Mouse (Mus musculus): Measurements from ENCODE around the gene Lhfpl3. TPM values are rescaled to one million over a fixed set of nuclear protein-coding genes. Genes with fewer than 3 reads are reported as not detected.
A peak's percentile ranks its signal among the peaks of the same experiment; 100 is the strongest.
"Not testable (repeated sequence)": the region's sequence is repeated elsewhere in the genome, so short reads cannot be mapped to it uniquely, and the experiment has no call there.

The Lhfpl3 gene
- polyA plus RNA-seq (2015; fragmentation: Nextera tagmentation; extraction: Ambion mirVana) = 4.4 and 5.9 TPM in 2 replicates

DNA sequence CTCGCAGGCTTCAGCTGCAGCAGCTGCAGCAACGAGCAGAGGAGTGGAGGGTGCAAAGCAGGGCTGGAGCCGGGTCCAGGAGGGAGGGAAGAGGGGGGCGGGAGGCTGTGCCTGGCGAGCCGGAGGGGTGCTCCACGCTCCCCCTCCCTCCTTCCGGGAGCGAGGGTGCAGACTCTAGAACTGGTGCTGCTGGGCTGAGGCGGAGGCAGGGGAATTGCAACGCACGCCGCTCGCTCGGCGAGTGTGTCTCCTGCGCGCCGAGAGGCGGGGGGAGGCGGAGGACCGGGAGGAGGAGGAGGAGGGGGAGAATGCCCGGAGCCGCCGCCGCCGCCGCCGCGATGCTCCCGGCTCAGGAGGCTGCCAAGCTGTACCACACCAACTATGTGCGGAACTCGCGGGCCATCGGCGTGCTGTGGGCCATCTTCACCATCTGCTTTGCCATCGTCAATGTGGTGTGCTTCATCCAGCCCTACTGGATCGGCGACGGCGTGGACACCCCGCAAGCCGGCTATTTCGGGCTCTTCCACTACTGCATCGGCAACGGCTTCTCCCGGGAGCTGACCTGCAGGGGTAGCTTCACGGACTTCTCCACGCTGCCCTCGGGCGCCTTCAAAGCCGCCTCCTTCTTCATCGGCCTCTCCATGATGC, at the start of gene Lhfpl3:
TSS of gene Lhfpl3 (plus strand) at position 175 of the 648 bp plus-strand sequence.
- H3K9ac ChIP-seq = peak within 1 kb of the TSS; percentile 78
- H3K27ac ChIP-seq = no peak within 1 kb of the TSS
- H3K36me3 ChIP-seq (ENCODE audit: poor library complexity, severe bottlenecking) = no peaks in the 10 kb centered on the region
- H3K27me3 ChIP-seq = peaks cover 34% of the 10 kb centered on the region; the same call in 1 of the 2 replicates
- under 1% methylated on average over 40 of the region's 53 CpGs for WGBS
- H3K9me3 ChIP-seq (replicated peaks) = no peaks in the 10 kb centered on the region
- peak within 1 kb of the TSS; percentile 68 for H3K4me3 ChIP-seq
- ATAC-seq = peak; percentile 95
- H3K4me2 ChIP-seq = peak within 1 kb of the TSS; percentile 99
- peaks cover 18% of the 10 kb centered on the region for H3K4me1 ChIP-seq

DNA sequence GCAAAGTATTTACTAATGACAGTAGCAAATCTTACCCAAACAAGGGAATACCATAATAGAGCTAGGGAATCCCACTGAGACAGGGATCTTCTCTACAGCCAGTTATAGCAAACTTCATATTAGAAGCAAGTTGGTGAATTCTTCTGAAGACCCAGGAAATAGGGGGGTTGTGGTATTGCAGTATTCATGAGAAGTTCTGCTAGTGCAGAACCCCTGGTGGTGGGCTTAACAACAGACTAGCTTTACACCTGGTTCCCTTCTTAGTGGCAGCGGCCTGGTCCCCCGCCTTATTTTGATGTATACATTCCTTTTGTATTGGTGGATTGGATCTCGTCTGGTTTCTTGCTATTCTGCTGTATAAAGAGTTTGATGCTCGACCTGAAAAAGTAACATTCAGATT, 39.6 kb upstream of the Lhfpl3 start:
- H3K9me3 ChIP-seq (replicated peaks); H3K27me3 ChIP-seq; H3K4me2 ChIP-seq; H3K4me1 ChIP-seq; H3K36me3 ChIP-seq (ENCODE audit: poor library complexity, severe bottlenecking); H3K4me3 ChIP-seq; H3K27ac ChIP-seq; H3K9ac ChIP-seq; ATAC-seq: not testable (repeated sequence)
- WGBS = 90% methylated on average over 4 of the region's 4 CpGs

DNA sequence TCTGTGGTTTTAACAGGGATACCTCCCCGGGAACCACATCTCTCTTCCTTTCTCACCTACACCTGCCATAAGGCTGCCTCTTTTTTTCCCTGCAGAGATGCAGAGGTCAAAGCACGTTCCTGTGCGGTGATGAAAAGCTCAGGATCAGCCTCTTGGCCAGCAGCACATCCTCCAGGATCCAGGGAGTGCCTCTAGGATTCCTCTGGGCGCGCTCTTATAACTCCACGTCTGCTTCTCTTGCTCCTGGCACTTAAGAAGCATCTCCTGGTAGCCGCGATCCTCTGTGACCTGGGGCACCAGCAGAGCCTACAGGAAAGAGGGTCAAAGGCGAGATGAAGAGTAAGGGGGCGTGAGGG, 352 bp upstream of the Lhfpl3 start:
- H3K9me3 ChIP-seq (replicated peaks) = no peaks in the 10 kb centered on the region
- H3K36me3 ChIP-seq (ENCODE audit: poor library complexity, severe bottlenecking) = no peaks in the 10 kb centered on the region
- H3K27ac ChIP-seq = no peak overlapping the region
- WGBS = 2% methylated on average over 10 of the region's 10 CpGs
- no peak for ATAC-seq
- H3K9ac ChIP-seq = peak overlapping the region; percentile 78
- peaks cover 18% of the 10 kb centered on the region for H3K4me1 ChIP-seq
- peak overlapping the region; percentile 68 for H3K4me3 ChIP-seq
- H3K4me2 ChIP-seq = peak overlapping the region; percentile 99
- peaks cover 34% of the 10 kb centered on the region; the same call in 1 of the 2 replicates for H3K27me3 ChIP-seq

GRCm38 (mm10) chr5:22746533-22747021, 718 bp downstream of the Lhfpl3 start:
- Histone ChIP-seq H3K9ac (peak overlapping the region; percentile 78), H3K4me2 (peak overlapping the region; percentile 99), H3K36me3 (ENCODE audit: poor library complexity, severe bottlenecking) (no peaks in the 10 kb centered on the region), H3K27ac (no peak overlapping the region), H3K4me1 (peaks cover 18% of the 10 kb centered on the region), H3K4me3 (peak overlapping the region; percentile 68), H3K9me3 (replicated peaks) (no peaks in the 10 kb centered on the region), H3K27me3 (peaks cover 34% of the 10 kb centered on the region; the same call in 1 of the 2 replicates)
- ATAC-seq = peak; percentile 25
- WGBS = under 1% methylated on average over 20 of the region's 20 CpGs

DNA sequence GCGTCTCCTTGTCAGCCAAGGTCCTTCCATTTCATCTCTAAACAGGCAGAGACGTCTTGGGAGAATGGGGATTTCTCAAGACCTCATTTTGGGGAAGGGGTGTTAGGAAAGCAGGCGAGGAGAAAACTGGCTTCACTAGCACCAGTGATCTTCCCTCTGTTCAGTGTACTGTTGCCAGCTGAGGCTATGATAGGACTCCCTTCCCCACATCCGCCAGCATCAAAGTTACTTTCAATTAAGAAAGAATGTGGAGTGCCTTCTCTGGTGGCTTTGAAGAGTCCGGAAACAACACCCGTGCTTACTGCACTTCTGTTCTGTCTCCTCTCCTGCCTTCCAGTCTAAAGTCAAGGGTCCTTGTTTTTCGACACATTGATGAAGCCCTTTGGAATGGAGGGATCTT, 1.4 kb downstream of the Lhfpl3 start:
- ATAC-seq = no peak
- no peak overlapping the region for H3K9ac ChIP-seq

DNA sequence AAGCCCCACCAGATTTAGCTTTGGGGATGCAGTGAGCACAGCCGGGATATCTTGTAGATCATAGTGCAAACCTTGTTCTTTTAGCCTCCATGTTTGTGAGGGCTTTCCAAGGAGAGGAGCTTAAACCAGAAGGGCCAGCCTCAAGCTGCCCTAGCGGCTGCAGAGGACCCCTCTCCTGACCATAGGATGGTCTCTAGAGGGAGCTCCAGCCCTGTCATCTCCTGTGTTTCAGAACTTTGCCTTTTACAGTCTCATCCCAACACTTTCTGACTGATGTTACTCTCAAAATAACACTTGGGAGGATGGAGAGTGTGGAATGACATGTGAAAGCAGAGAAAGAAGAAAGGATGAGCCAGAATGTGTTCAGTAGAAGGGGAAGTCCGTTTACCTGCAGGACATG, 11.4 kb downstream of the Lhfpl3 start:
- H3K4me1 ChIP-seq = no peaks in the 10 kb centered on the region
- 49% methylated on average over 3 of the region's 3 CpGs for WGBS
- H3K9ac ChIP-seq = no peak overlapping the region
- ATAC-seq = no peak
- no peaks in the 10 kb centered on the region for H3K36me3 ChIP-seq (ENCODE audit: poor library complexity, severe bottlenecking)
- no peak overlapping the region for H3K4me2 ChIP-seq
- no peaks in the 10 kb centered on the region for H3K9me3 ChIP-seq (replicated peaks)
- no peak overlapping the region for H3K27ac ChIP-seq
- H3K27me3 ChIP-seq = no peaks in the 10 kb centered on the region
- H3K4me3 ChIP-seq = no peak overlapping the region

More for the DNA sequence above, 1.4 kb downstream of the Lhfpl3 start:
- H3K27ac ChIP-seq = no peak overlapping the region
- H3K4me3 ChIP-seq = peak overlapping the region; percentile 68
- H3K36me3 ChIP-seq (ENCODE audit: poor library complexity, severe bottlenecking) = no peaks in the 10 kb centered on the region
- H3K4me2 ChIP-seq = peak overlapping the region; percentile 99
- WGBS = 3% methylated on average over 7 of the region's 7 CpGs
- peaks cover 18% of the 10 kb centered on the region for H3K4me1 ChIP-seq
- H3K27me3 ChIP-seq = peaks cover 34% of the 10 kb centered on the region; the same call in 1 of the 2 replicates
- no peaks in the 10 kb centered on the region for H3K9me3 ChIP-seq (replicated peaks)

GRCm38 (mm10) chr5:22770726-22771125, 24.9 kb downstream of the Lhfpl3 start:
- 28% methylated on average over 1 of the region's 1 CpGs for WGBS
- no peak for ATAC-seq
- Histone ChIP-seq H3K27ac (no peak overlapping the region), H3K27me3 (no peaks in the 10 kb centered on the region), H3K4me1 (no peaks in the 10 kb centered on the region), H3K36me3 (ENCODE audit: poor library complexity, severe bottlenecking) (no peaks in the 10 kb centered on the region), H3K4me3 (no peak overlapping the region), H3K4me2 (no peak overlapping the region), H3K9me3 (replicated peaks) (no peaks in the 10 kb centered on the region), H3K9ac (no peak overlapping the region)

DNA sequence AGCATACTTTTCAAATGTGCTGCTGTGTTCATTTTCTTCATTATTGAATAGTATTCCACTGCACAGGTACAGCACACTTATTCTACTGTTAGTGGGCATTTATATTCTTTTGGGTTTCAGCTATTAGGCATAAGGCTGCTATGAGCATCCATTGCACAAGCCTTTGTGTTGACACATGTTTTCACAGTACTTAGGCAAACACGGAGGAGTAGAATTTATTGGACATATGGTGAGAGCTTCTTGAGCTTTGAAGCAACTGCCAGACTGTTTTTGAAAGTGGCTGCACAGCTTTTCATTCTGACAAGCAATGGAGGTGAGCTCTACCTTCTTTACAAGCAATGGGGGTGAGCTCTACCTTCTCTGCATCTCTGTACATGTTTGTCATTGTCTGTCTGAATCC, 49.5 kb downstream of the Lhfpl3 start:
- no peaks in the 10 kb centered on the region for H3K4me1 ChIP-seq
- no peak overlapping the region for H3K4me3 ChIP-seq
- H3K36me3 ChIP-seq (ENCODE audit: poor library complexity, severe bottlenecking) = no peaks in the 10 kb centered on the region
- WGBS = 80% methylated on average over 1 of the region's 1 CpGs
- no peak overlapping the region for H3K9ac ChIP-seq
- no peak overlapping the region for H3K4me2 ChIP-seq
- H3K27me3 ChIP-seq = no peaks in the 10 kb centered on the region
- no peak for ATAC-seq
- H3K9me3 ChIP-seq (replicated peaks) = no peaks in the 10 kb centered on the region
- H3K27ac ChIP-seq = no peak overlapping the region

- no peak overlapping the region for H3K9ac ChIP-seq
- no peaks in the 10 kb centered on the region for H3K27me3 ChIP-seq
- no peaks in the 10 kb centered on the region for H3K4me1 ChIP-seq
- no peak overlapping the region for H3K27ac ChIP-seq
- no peaks in the 10 kb centered on the region for H3K9me3 ChIP-seq (replicated peaks)
- 90% methylated on average over 4 of the region's 4 CpGs for WGBS
- H3K4me3 ChIP-seq = no peak overlapping the region
- no peak overlapping the region for H3K4me2 ChIP-seq
- ATAC-seq = no peak
- no peaks in the 10 kb centered on the region for H3K36me3 ChIP-seq (ENCODE audit: poor library complexity, severe bottlenecking)
Measured at GRCm38 (mm10) chr5:22813426-22813825, 67.6 kb downstream of the Lhfpl3 start.

DNA sequence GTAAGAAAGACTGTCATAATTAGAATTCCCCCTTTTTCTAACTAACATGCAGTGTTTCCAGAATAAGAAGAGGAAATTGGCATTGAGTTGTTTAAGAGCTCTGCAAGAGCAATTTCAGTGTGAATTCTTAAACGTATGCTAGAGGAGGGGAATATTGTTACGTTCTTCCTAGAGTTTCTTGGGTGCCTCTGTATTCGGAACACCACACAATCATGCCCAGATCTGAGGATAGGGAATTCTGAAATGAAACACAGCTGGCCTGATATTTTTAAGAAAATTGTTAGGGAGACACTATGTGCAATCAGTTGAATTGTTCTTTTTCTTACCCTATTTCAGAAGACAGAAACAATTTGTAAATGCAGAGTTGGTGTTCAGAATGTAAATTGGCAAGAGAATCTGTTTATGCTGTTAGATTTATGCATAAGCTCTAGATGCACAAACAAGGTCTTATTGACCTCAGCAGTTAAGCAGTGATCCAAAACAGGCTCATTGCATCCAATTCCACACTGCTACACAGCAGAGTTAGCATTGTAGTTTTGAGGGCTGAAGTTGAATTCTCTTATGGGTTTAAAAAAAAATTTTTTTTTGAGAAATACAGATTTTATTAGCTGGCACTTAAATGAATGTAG, 84.1 kb downstream of the Lhfpl3 start:
- WGBS = 84% methylated on average over 3 of the region's 3 CpGs
- Histone ChIP-seq H3K27ac (no peak overlapping the region), H3K27me3 (no peaks in the 10 kb centered on the region), H3K9ac (no peak overlapping the region), H3K4me2 (no peak overlapping the region), H3K9me3 (replicated peaks) (peaks cover 7% of the 10 kb centered on the region; the same call in 1 of the 2 replicates), H3K4me1 (no peaks in the 10 kb centered on the region), H3K36me3 (ENCODE audit: poor library complexity, severe bottlenecking) (no peaks in the 10 kb centered on the region), H3K4me3 (no peak overlapping the region)
- ATAC-seq = peak; percentile 41; the same call in 1 of the 2 replicates

DNA sequence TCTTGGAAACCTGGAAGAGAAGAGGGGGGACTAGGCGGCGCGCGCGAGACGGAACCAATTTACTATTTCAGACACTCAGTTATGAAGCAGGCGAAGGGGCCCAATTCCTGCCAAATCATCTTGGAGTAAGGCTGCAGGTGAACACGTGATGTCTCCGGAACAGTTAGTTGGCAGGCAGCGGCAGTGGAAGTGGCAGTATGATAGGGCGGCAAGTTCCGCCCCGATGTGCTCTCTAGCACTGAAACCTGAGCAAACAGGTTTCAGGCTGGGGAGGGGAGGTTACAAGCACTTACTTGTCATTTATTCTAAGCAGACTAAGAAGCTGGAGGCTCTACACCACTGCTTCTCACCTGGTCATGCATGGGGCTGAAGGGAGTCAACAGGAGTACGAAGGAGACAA, 105.7 kb downstream of the Lhfpl3 start:
- no peak for ATAC-seq
- Histone ChIP-seq H3K4me2 (no peak overlapping the region), H3K27me3 (no peaks in the 10 kb centered on the region), H3K4me1 (no peaks in the 10 kb centered on the region), H3K4me3 (no peak overlapping the region), H3K36me3 (ENCODE audit: poor library complexity, severe bottlenecking) (no peaks in the 10 kb centered on the region), H3K9me3 (replicated peaks) (no peaks in the 10 kb centered on the region), H3K9ac (no peak overlapping the region), H3K27ac (no peak overlapping the region)
- WGBS = 66% methylated on average over 14 of the region's 14 CpGs

DNA sequence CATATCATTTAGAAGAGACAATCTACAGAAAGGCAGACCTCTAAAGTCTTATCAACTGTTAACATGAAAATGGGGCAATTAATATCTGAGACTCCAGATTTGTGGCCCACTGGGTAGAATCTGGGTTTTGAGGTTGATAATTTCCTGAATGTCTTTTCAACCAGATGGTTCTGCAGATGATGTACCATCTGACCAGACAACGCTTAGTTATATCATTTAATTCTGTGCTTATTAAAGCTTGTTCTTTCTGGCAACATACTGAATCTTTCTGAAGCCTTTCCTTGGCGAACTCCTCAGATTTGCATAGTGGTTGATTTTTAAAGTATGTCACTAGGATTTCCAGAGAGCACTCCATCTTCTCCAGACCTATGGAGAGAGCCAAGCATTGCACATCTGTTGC, 107.6 kb downstream of the Lhfpl3 start:
- Histone ChIP-seq H3K4me2 (no peak overlapping the region), H3K27ac (no peak overlapping the region), H3K9ac (no peak overlapping the region), H3K4me1 (no peaks in the 10 kb centered on the region), H3K9me3 (replicated peaks) (no peaks in the 10 kb centered on the region), H3K36me3 (ENCODE audit: poor library complexity, severe bottlenecking) (no peaks in the 10 kb centered on the region), H3K4me3 (no peak overlapping the region), H3K27me3 (no peaks in the 10 kb centered on the region)
- peak; percentile 21; the same call in 1 of the 2 replicates for ATAC-seq
- 86% methylated on average over 2 of the region's 2 CpGs for WGBS
